Mouse (Mus musculus) left cerebral cortex, adult 18-20 months (tissue): ENCODE measurements around the gene Ms4a3. TPM values are rescaled to one million over a fixed set of nuclear protein-coding genes. Genes with fewer than 3 reads are reported as not detected.
A peak's percentile ranks its signal among the peaks of the same experiment; 100 is the strongest.

Source experiments
- DNase-seq, 2 experiments: peaks; one replicate each; pipeline ENCODE4 v3.0.0; 2021 to 2022; ENCODE audit warnings: low spot score in 2 of 2, mixed read lengths in 1 of 2
- long read RNA-seq, 2 experiments: library from polyadenylated mRNA; stranded (forward); transcript quantifications; one replicate each; pipeline ENCODE4 v2.0.0; 2021
- total RNA-seq, 2 experiments: library from RNA; stranded (reverse); gene quantifications; 2 replicates each; pipeline ENCODE4 v1.2.3; 2021

The Ms4a3 gene
- not detected for total RNA-seq
- long read RNA-seq, experiment 1: 0 reads
- long read RNA-seq, experiment 2: 0 reads

- DNase-seq: no peak
Measured at GRCm38 (mm10) chr19:11640732-11641131, at the start of gene Ms4a3. TSS of gene Ms4a3 (minus strand) at chr19:11640851.

- no peak for DNase-seq
Measured at GRCm38 (mm10) chr19:11661562-11661961, 20.9 kb upstream of the Ms4a3 start.

- DNase-seq: no peak
Measured at GRCm38 (mm10) chr19:11660459-11660858, 19.8 kb upstream of the Ms4a3 start, which contains the start of gene Oosp2. TSS of gene Oosp2 (minus strand) at chr19:11660559.

GRCm38 (mm10) chr19:11659142-11659541 is 18.5 kb upstream of the Ms4a3 start:
- DNase-seq: no peak

GRCm38 (mm10) chr19:11649564-11649963 is 8.9 kb upstream of the Ms4a3 start:
- no peak for DNase-seq

GRCm38 (mm10) chr19:11646166-11646565 is 5.5 kb upstream of the Ms4a3 start:
- no peak for DNase-seq

- no peak for DNase-seq
Measured at GRCm38 (mm10) chr19:11639038-11639437, 1.6 kb downstream of the Ms4a3 start.

- DNase-seq: no peak
Measured at GRCm38 (mm10) chr19:11635572-11635971, 5.1 kb downstream of the Ms4a3 start.

- no peak for DNase-seq
Measured at GRCm38 (mm10) chr19:11634330-11634729, 6.3 kb downstream of the Ms4a3 start.

- no peak for DNase-seq
Measured at GRCm38 (mm10) chr19:11633732-11634131, 6.9 kb downstream of the Ms4a3 start.

GRCm38 (mm10) chr19:11625231-11625630 is 15.4 kb downstream of the Ms4a3 start:
- no peak for DNase-seq

GRCm38 (mm10) chr19:11624800-11625199 is 15.9 kb downstream of the Ms4a3 start:
- DNase-seq: no peak

- no peak for DNase-seq
Measured at GRCm38 (mm10) chr19:11623551-11623950, 17.1 kb downstream of the Ms4a3 start, which contains the start of gene Ms4a2. TSS of gene Ms4a2 (minus strand) at chr19:11623719.

- no peak for DNase-seq
Measured at GRCm38 (mm10) chr19:11617983-11618382, 22.7 kb downstream of the Ms4a3 start.

GRCm38 (mm10) chr19:11614805-11615204 is 25.8 kb downstream of the Ms4a3 start:
- no peak for DNase-seq

- DNase-seq: no peak
Measured at GRCm38 (mm10) chr19:11613776-11614443, 26.7 kb downstream of the Ms4a3 start.

GRCm38 (mm10) chr19:11613084-11613483 is 27.6 kb downstream of the Ms4a3 start:
- DNase-seq: no peak

GRCm38 (mm10) chr19:11612293-11612692 is 28.4 kb downstream of the Ms4a3 start:
- DNase-seq: no peak

- DNase-seq: peak in 1 of 2 experiments; percentile 14
Measured at GRCm38 (mm10) chr19:11611541-11611945, 29.1 kb downstream of the Ms4a3 start.

- peak; percentile 20 to 35 for DNase-seq
Measured at GRCm38 (mm10) chr19:11608172-11608571, 32.5 kb downstream of the Ms4a3 start.

GRCm38 (mm10) chr19:11604603-11605002 is 36.0 kb downstream of the Ms4a3 start, which contains the start of gene Ms4a6d:
TSS of gene Ms4a6d (minus strand) at chr19:11604849.
- no peak for DNase-seq

GRCm38 (mm10) chr19:11602026-11602425 is 38.6 kb downstream of the Ms4a3 start:
- peak; percentile 9 to 21 for DNase-seq

- no peak for DNase-seq
Measured at GRCm38 (mm10) chr19:11601349-11601748, 39.3 kb downstream of the Ms4a3 start.
